Mouse (Mus musculus) stomach, postnatal 0 days (tissue): ENCODE results near the gene Cmtm7. TPM values are rescaled to one million over a fixed set of nuclear protein-coding genes. Genes with fewer than 3 reads are reported as not detected.

Experiments used
- ATAC-seq: fragments of 200-750 bp; cut with Nextera tagmentation; 2 replicates; pipeline ENCODE4 v1.8.0; 2017; ENCODE audit not compliant: low FRiP score, low TSS enrichment
- DNase-seq: peaks from one replicate; pipeline ENCODE4 v3.0.0-alpha.2; 2016; ENCODE audit warnings: low spot score
- H3K27ac ChIP-seq: fragments of 300-500 bp; sonication (generic); replicated peaks from 2 replicates; pipeline ENCODE4 v1.5.1; 2014; ENCODE audit warnings: mild to moderate bottlenecking, control low read depth
- H3K27me3 ChIP-seq: fragments of 300-500 bp; sonication (generic); 2 replicates; pipeline ENCODE4 v1.6.1; 2014; ENCODE audit warnings: low read length; ENCODE audit not compliant: control insufficient read depth, insufficient read depth
- H3K36me3 ChIP-seq: fragments of 300-500 bp; sonication (generic); 2 replicates; pipeline ENCODE4 v1.6.1; 2014; ENCODE audit warnings: low read length, mixed read lengths; ENCODE audit not compliant: control insufficient read depth, insufficient read depth
- H3K4me1 ChIP-seq: fragments of 300-500 bp; sonication (generic); replicated peaks from 2 replicates; pipeline ENCODE4 v1.6.1; 2014; ENCODE audit warnings: antibody characterized with exemption; ENCODE audit not compliant: control insufficient read depth, insufficient read depth
- H3K4me2 ChIP-seq: fragments of 300-500 bp; sonication (generic); replicated peaks from 2 replicates; pipeline ENCODE4 v1.6.1; 2014; ENCODE audit warnings: low read depth, mild to moderate bottlenecking, control low read depth, moderate library complexity
- H3K4me3 ChIP-seq: fragments of 300-500 bp; sonication (generic); 2 replicates; pipeline ENCODE4 v1.5.1; 2014; ENCODE audit warnings: low read depth, low read length, control low read depth
- H3K9ac ChIP-seq: fragments of 300-500 bp; sonication (generic); 2 replicates; pipeline ENCODE4 v1.6.1; 2014; ENCODE audit warnings: mild to moderate bottlenecking, low read length, control low read depth, mixed read lengths
- H3K9me3 ChIP-seq: fragments of 300-500 bp; sonication (generic); 2 replicates; pipeline ENCODE4 v1.6.1; 2016; ENCODE audit warnings: low read length; ENCODE audit not compliant: control insufficient read depth
- CTCF ChIP-seq: IDR thresholded peaks from 2 replicates; pipeline ENCODE4 v1.5.1; 2016; ENCODE audit warnings: antibody characterized with exemption, low read depth, mild to moderate bottlenecking, moderate library complexity
- EP300 ChIP-seq: optimal IDR thresholded peaks from 2 replicates; pipeline ENCODE3; 2016; ENCODE audit warnings: antibody characterized with exemption
- WGBS: fragments of 180-500 bp; shearing (Covaris S2); extraction: QIAGEN DNeasy Blood & Tissue Kit; methylation state at CpG from one replicate; pipeline ENCODE4 v1.1.7; 2014; 5-methylcytosine and 5-hydroxymethylcytosine counted together
- polyA plus RNA-seq: library from polyadenylated mRNA; unstranded; fragments of >200 nt; fragmentation: Nextera tagmentation; extraction: Ambion mirVana; gene quantifications from 2 replicates; pipeline ENCODE4 v1.2.1, GENCODE M21; 2015

Cmtm7 gene
- polyA plus RNA-seq, 1 experiment from 2014 or later = 83.2 TPM

DNA sequence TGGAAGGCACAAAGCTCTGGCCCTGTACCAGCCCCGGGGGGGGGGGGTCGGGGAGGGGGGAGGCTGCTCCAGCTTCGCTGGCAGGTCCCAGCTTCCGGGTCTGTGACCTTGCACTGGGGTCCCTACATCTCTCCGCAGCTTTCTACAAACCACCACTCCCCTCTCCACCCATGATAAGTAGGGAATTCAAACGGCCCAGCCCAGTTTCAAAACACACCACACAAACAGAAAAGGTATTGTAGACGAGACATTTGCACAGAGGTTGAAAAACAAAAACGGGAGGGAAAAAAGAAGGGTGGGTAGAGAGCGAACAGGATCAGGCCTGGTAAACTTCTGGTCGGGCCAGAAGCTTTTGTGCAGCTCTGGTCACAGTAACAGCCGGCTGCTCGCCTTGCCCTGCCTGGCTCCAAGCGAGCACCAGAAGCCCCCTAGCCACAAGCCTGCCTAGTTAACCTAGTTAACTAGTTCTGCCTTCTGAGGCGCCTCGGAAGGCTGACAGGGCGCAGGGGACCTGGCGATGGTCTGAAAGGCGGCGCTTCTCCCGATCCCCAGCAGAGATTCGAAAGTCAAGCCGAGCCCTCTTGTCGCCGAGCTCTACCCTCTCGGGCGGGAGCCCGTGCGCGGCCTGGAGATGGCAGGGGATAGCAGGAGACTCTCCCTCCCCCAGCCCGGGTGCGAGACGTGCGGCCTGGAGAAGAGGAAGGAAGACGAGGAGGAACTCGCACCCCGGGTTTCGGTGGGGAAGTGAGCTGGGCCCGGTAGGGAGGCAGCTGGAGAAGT lies 720 bp downstream of the Cmtm7 start:
- no peak for TF ChIP-seq CTCF
- TF ChIP-seq EP300 = no peak
- DNase-seq = peak; percentile 67

DNA sequence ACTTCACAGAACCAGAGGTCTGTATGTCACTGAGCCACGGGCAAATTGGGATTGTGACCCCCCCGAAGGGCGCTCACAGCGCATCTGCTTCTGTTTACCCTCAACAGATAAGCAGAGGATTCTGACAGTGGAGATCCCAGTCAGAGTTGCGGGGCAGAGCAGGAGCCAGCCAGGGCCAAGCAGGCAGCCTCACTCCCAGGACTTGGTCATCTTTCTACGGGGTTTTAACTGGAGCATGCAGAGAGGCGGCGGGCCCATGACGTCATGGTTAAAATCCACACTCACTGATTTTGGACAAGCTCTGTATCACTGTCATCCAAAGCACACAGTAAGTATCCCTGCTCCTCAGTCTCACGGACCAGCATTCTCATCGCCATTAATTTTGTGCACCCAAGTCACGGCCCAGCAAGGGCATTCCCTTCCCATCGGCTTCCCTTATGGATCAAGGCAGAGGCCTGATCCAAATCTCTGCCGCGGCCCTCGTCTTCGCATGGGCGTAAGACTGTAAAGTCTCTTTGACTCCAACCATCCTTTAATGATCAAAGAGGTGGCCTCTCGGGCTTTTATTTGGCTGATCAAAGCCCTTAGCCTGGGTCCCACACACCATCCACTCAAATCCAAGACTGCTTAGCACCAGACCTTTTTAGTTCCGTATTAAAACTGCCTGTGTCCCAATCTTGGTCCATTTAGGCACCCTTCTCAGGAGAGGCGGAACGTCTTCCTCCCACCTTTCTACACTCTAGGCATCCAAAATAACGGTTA lies 1.5 kb downstream of the Cmtm7 start:
- H3K27ac ChIP-seq = peak overlapping the region; percentile 90; the same call in 1 of the 2 replicates
- H3K36me3 ChIP-seq = no peaks in the 10 kb centered on the region
- DNase-seq (no peak), ATAC-seq (no peak)
- H3K4me3 ChIP-seq = peak overlapping the region; percentile 62
- H3K27me3 ChIP-seq = no peaks in the 10 kb centered on the region
- H3K9me3 ChIP-seq = no peaks in the 10 kb centered on the region
- TF ChIP-seq EP300 = no peak
- no peak for TF ChIP-seq CTCF
- H3K4me2 ChIP-seq = peak overlapping the region; percentile 93
- 41% methylated on average over 23 of the region's 23 CpGs for WGBS
- peak overlapping the region; percentile 83 for H3K9ac ChIP-seq
- H3K4me1 ChIP-seq = no peaks in the 10 kb centered on the region; the same call in 1 of the 2 replicates

More for the DNA sequence above, 720 bp downstream of the Cmtm7 start:
- no peaks in the 10 kb centered on the region; the same call in 1 of the 2 replicates for H3K4me1 ChIP-seq
- peak overlapping the region; percentile 93 for H3K4me2 ChIP-seq
- no peaks in the 10 kb centered on the region for H3K36me3 ChIP-seq
- H3K9me3 ChIP-seq = no peaks in the 10 kb centered on the region
- H3K9ac ChIP-seq = peak overlapping the region; percentile 83
- H3K4me3 ChIP-seq = peak overlapping the region; percentile 62
- ATAC-seq = peak; percentile 46
- WGBS = 1% methylated on average over 37 of the region's 38 CpGs
- H3K27ac ChIP-seq = peak overlapping the region; percentile 90
- no peaks in the 10 kb centered on the region for H3K27me3 ChIP-seq

DNA sequence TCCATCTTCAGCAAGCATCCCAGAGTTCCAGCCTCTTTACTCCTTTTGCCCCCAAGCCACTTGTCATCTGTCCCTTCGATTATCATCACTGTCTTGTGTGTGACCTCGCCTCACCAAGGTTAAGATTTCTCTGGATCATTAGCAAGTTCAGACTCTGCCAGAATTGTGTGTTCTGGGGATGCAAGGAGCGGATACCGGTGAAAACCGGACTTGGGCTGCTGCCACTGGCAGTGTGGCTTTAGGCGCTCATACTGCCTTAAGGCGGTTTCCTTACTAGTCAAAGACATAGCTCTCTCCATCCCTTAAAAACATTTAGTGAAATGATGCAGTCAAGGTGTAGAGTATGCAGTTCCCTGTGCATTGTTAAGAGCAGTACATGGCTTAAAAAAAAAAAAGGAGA lies 2.8 kb downstream of the Cmtm7 start:
- Histone ChIP-seq H3K4me3 (no peak overlapping the region), H3K36me3 (no peaks in the 10 kb centered on the region), H3K9ac (no peak overlapping the region), H3K9me3 (no peaks in the 10 kb centered on the region), H3K27ac (no peak overlapping the region), H3K4me2 (no peak overlapping the region), H3K4me1 (no peaks in the 10 kb centered on the region; the same call in 1 of the 2 replicates), H3K27me3 (no peaks in the 10 kb centered on the region)
- DNase-seq (no peak), ATAC-seq (no peak)
- TF ChIP-seq CTCF (no peak), EP300 (no peak)
- 88% methylated on average over 7 of the region's 7 CpGs for WGBS

DNA sequence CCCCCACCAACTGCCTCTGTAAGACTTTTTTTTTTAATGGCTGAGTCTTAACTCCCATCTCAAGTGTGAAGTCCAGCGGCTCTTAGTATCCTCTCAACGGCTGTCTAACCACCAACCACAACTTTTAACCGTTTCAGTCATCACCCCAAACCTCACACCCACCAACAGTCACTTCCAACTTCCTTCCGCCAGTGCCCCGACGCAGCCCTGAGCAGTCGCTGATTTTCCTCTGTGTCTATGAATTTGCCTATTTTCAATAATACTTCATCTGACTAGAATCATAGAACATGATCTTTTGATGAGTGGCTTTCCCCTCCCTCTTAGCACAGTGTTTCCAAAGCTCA lies 3.6 kb downstream of the Cmtm7 start:
- TF ChIP-seq EP300 (no peak), CTCF (no peak)
- ATAC-seq (no peak), DNase-seq (no peak)
- Histone ChIP-seq H3K4me1 (no peaks in the 10 kb centered on the region; the same call in 1 of the 2 replicates), H3K4me2 (no peak overlapping the region), H3K9ac (no peak overlapping the region), H3K9me3 (no peaks in the 10 kb centered on the region), H3K27ac (no peak overlapping the region), H3K27me3 (no peaks in the 10 kb centered on the region), H3K4me3 (no peak overlapping the region), H3K36me3 (no peaks in the 10 kb centered on the region)
- 80% methylated on average over 7 of the region's 7 CpGs for WGBS

DNA sequence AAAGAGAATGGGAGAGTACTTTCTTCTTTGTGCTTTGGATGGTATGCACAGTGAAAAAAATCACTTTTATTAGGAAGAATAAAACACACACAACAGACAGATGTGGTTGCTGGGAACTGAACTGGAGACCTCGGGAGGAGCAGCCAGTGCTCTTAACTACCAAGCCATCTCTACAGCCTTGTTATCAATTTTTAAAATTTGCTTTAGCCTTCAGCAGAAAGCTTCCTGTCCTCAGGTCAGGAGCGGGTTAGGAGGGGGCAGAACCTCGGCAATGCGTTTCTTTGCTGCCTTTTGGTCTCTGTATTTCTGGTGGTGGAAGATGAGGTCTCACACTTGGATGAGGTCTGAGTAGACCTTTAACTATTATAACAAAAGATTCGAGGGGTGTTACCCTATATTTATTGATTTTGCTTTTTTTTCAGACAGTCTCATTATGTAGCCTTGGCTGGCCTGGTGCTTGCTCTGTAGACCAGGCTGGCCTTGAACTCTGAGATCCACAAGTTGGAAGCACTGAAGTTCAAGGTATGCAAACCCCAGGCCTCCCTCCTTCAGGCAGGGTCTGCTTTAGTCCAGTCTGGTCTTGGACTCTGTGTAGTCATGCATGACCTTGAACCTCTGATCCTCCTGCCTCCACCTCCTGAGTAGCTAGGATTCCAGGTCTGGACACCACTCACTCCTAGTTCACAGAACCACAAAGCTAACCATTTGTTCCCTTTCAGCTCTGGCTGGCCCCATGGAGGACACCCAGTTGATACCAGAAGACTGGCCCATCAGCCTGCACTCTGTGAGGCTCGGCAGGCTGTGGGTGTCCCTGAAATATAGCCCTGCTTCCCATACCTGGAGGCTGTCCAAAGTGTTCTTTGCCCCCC lies 4.2 kb downstream of the Cmtm7 start:
- no peak overlapping the region for H3K9ac ChIP-seq
- WGBS = 62% methylated on average over 6 of the region's 6 CpGs
- TF ChIP-seq EP300 (no peak), CTCF (no peak)
- no peak overlapping the region for H3K4me3 ChIP-seq
- no peaks in the 10 kb centered on the region for H3K9me3 ChIP-seq
- DNase-seq (no peak), ATAC-seq (no peak)
- no peak overlapping the region for H3K27ac ChIP-seq
- no peaks in the 10 kb centered on the region for H3K36me3 ChIP-seq
- no peaks in the 10 kb centered on the region; the same call in 1 of the 2 replicates for H3K4me1 ChIP-seq
- H3K4me2 ChIP-seq = no peak overlapping the region
- H3K27me3 ChIP-seq = no peaks in the 10 kb centered on the region
